Mouse (Mus musculus): ENCODE results near the gene Dap. TPM values are rescaled to one million over a fixed set of nuclear protein-coding genes. Genes with fewer than 3 reads are reported as not detected.

Gene Dap
- total and polyA plus RNA-seq, 2 experiments from 2014 or later = 36.8 to 47.5 TPM

GRCm38 (mm10) chr15:31227793-31228192, 3.7 kb downstream of the Dap start:
- H3K9ac ChIP-seq (replicated peaks; ENCODE audit: low read depth, low read length) = no peak overlapping the region
- H3K27me3 ChIP-seq (ENCODE audit: control insufficient read depth, insufficient read depth, low read length) = no peaks in the 10 kb centered on the region
- no peak for TF ChIP-seq CTCF (IDR thresholded peaks at IDR 0.05; ENCODE audit: low read depth)
- no peak for TF ChIP-seq EP300 (IDR thresholded peaks at IDR 0.05; ENCODE audit: low read depth)
- no peak overlapping the region for H3K4me3 ChIP-seq (ENCODE audit: low read depth, low read length)
- DNase-seq (ENCODE audit: low spot score) (no peak), ATAC-seq (ENCODE audit: insufficient read depth, low read depth) (no peak)
- no peaks in the 10 kb centered on the region for H3K9me3 ChIP-seq (replicated peaks; ENCODE audit: control insufficient read depth, low read length)
- H3K4me2 ChIP-seq (ENCODE audit: low read depth, low read length) = no peak overlapping the region
- peaks cover 12% of the 10 kb centered on the region; the same call in 1 of the 2 replicates for H3K4me1 ChIP-seq (ENCODE audit: control insufficient read depth, insufficient read depth)
- 73% methylated on average over 8 of the region's 8 CpGs for WGBS
- H3K36me3 ChIP-seq (replicated peaks; ENCODE audit: control insufficient read depth, insufficient read depth, low read length) = 0 out of 2 replicates have a peak, but pooled peaks cover 2% of the 10 kb centered on the region
- no peak overlapping the region for H3K27ac ChIP-seq (ENCODE audit: low read depth)

GRCm38 (mm10) chr15:31233006-31233405, 8.9 kb downstream of the Dap start:
- Histone ChIP-seq H3K36me3 (replicated peaks; ENCODE audit: control insufficient read depth, insufficient read depth, low read length) (0 out of 2 replicates have a peak, but pooled peaks cover 6% of the 10 kb centered on the region), H3K27me3 (ENCODE audit: control insufficient read depth, insufficient read depth, low read length) (no peaks in the 10 kb centered on the region), H3K9ac (replicated peaks; ENCODE audit: low read depth, low read length) (no peak overlapping the region), H3K4me3 (ENCODE audit: low read depth, low read length) (no peak overlapping the region), H3K9me3 (replicated peaks; ENCODE audit: control insufficient read depth, low read length) (no peaks in the 10 kb centered on the region), H3K4me1 (ENCODE audit: control insufficient read depth, insufficient read depth) (peaks cover 5% of the 10 kb centered on the region), H3K27ac (ENCODE audit: low read depth) (no peak overlapping the region), H3K4me2 (ENCODE audit: low read depth, low read length) (no peak overlapping the region)
- WGBS = 88% methylated on average over 1 of the region's 1 CpGs
- ATAC-seq (ENCODE audit: insufficient read depth, low read depth) (no peak), DNase-seq (ENCODE audit: low spot score) (no peak)
- no peak for TF ChIP-seq EP300 (IDR thresholded peaks at IDR 0.05; ENCODE audit: low read depth)
- TF ChIP-seq CTCF (IDR thresholded peaks at IDR 0.05; ENCODE audit: low read depth) = no peak

GRCm38 (mm10) chr15:31235794-31236548, 11.9 kb downstream of the Dap start:
- Histone ChIP-seq H3K4me3 (ENCODE audit: low read depth, low read length) (no peak overlapping the region), H3K9me3 (replicated peaks; ENCODE audit: control insufficient read depth, low read length) (no peaks in the 10 kb centered on the region), H3K27ac (ENCODE audit: low read depth) (no peak overlapping the region), H3K4me2 (ENCODE audit: low read depth, low read length) (no peak overlapping the region), H3K9ac (replicated peaks; ENCODE audit: low read depth, low read length) (no peak overlapping the region), H3K27me3 (ENCODE audit: control insufficient read depth, insufficient read depth, low read length) (no peaks in the 10 kb centered on the region), H3K4me1 (ENCODE audit: control insufficient read depth, insufficient read depth) (peaks cover 13% of the 10 kb centered on the region), H3K36me3 (replicated peaks; ENCODE audit: control insufficient read depth, insufficient read depth, low read length) (0 out of 2 replicates have a peak, but pooled peaks cover 7% of the 10 kb centered on the region)
- TF ChIP-seq CTCF (IDR thresholded peaks at IDR 0.05; ENCODE audit: low read depth) (no peak), EP300 (IDR thresholded peaks at IDR 0.05; ENCODE audit: low read depth) (no peak)
- DNase-seq (ENCODE audit: low spot score) (no peak), ATAC-seq (ENCODE audit: insufficient read depth, low read depth) (no peak)
- 91% methylated on average over 9 of the region's 9 CpGs for WGBS

- no peak overlapping the region for H3K4me3 ChIP-seq (ENCODE audit: low read depth, low read length)
- H3K9ac ChIP-seq (replicated peaks; ENCODE audit: low read depth, low read length) = no peak overlapping the region
- TF ChIP-seq CTCF (IDR thresholded peaks at IDR 0.05; ENCODE audit: low read depth) (no peak), EP300 (IDR thresholded peaks at IDR 0.05; ENCODE audit: low read depth) (no peak)
- H3K27me3 ChIP-seq (ENCODE audit: control insufficient read depth, insufficient read depth, low read length) = no peaks in the 10 kb centered on the region
- H3K4me2 ChIP-seq (ENCODE audit: low read depth, low read length) = no peak overlapping the region
- 0 out of 2 replicates have a peak, but pooled peaks cover 7% of the 10 kb centered on the region for H3K36me3 ChIP-seq (replicated peaks; ENCODE audit: control insufficient read depth, insufficient read depth, low read length)
- no peak for ATAC-seq (ENCODE audit: insufficient read depth, low read depth)
- WGBS = 92% methylated on average over 9 of the region's 9 CpGs
- no peak overlapping the region for H3K27ac ChIP-seq (ENCODE audit: low read depth)
- peaks cover 13% of the 10 kb centered on the region for H3K4me1 ChIP-seq (ENCODE audit: control insufficient read depth, insufficient read depth)
- no peaks in the 10 kb centered on the region for H3K9me3 ChIP-seq (replicated peaks; ENCODE audit: control insufficient read depth, low read length)
- no peak for DNase-seq (ENCODE audit: low spot score)
Measured at GRCm38 (mm10) chr15:31236549-31236907, 12.4 kb downstream of the Dap start.

- 22% methylated on average over 11 of the region's 11 CpGs for WGBS
- ATAC-seq (ENCODE audit: insufficient read depth, low read depth) (peak; percentile 88), DNase-seq (ENCODE audit: low spot score) (peak; percentile 76)
- no peak overlapping the region for H3K4me2 ChIP-seq (ENCODE audit: low read depth, low read length)
- no peak for TF ChIP-seq EP300 (IDR thresholded peaks at IDR 0.05; ENCODE audit: low read depth)
- TF ChIP-seq CTCF (IDR thresholded peaks at IDR 0.05; ENCODE audit: low read depth) = peak; percentile 10; the same call in 1 of the 2 replicates
- H3K9me3 ChIP-seq (replicated peaks; ENCODE audit: control insufficient read depth, low read length) = no peaks in the 10 kb centered on the region
- H3K36me3 ChIP-seq (replicated peaks; ENCODE audit: control insufficient read depth, insufficient read depth, low read length) = peaks cover 7% of the 10 kb centered on the region; the same call in 1 of the 2 replicates
- H3K27ac ChIP-seq (ENCODE audit: low read depth) = peak overlapping the region; percentile 70
- H3K4me1 ChIP-seq (ENCODE audit: control insufficient read depth, insufficient read depth) = peaks cover 13% of the 10 kb centered on the region
- no peak overlapping the region for H3K4me3 ChIP-seq (ENCODE audit: low read depth, low read length)
- no peak overlapping the region for H3K9ac ChIP-seq (replicated peaks; ENCODE audit: low read depth, low read length)
- no peaks in the 10 kb centered on the region for H3K27me3 ChIP-seq (ENCODE audit: control insufficient read depth, insufficient read depth, low read length)
Measured at GRCm38 (mm10) chr15:31237368-31237767, 13.3 kb downstream of the Dap start.
